Mouse (Mus musculus): ENCODE results near the gene Lemd1.
A peak's percentile ranks its signal among the peaks of the same experiment; 100 is the strongest.
"Not testable (repeated sequence)": the region's sequence is repeated elsewhere in the genome, so short reads cannot be mapped to it uniquely, and the experiment has no call there.

Lemd1 gene

DNA sequence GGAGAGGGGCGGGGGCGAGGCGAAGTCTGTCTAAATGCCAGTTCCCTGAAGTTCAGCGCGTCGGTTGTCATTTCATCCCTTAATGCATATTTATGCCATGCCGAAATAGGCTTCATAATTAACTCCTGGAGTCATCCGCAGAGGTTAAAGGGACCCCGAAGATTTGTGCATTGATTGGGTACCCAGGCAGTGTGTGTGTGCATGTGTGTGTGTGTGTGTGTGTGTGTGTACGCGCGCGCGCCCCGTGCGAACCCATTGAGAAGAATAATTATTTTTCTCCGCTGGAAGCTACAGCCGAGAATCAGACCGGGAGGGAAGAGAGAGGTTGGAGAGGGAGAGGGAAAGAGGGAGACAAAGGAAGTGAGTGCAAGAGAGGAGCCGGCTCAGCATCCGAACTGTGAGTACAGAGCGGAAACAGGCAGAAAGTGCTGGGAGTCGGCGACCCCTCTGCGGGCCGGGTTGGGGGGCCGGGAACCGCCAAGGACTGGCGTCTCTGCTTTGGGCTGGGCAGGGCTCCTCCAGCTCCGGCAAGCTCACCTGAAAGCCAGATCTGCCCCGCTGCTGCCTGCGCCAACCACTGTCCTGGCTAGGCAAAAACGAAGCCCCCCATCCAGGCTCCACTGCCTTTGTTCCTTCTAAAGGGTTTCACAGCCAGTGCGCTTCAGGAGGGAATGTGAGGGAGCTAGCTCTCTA is at the start of gene Lemd1, which contains the start of gene AC124108.1:
Gene Lemd1 (plus strand): TSS at position 339 of the 693 bp plus-strand sequence.
Gene AC124108.1 (plus strand): TSS at position 365 of the 693 bp plus-strand sequence.
- no peak for DNase-seq

DNA sequence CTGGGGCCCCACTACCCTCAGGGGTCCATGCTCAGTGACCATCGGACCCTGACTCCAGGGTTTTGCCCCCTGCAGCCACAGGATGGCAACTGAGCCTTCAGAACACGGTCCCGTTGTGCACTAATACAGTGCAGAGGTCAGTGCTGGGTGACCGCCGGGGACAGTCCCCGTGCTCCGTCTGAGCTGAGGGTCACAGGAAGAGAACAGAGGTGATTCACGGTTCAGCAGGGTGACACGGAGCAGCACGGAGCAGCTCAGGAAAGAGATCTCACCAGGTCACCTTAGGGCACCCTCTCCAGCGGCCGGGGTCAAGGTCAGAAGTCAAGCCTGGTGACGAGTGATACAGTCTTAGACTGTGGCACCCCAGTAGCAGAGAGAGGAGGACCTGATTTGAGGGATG is 49.5 kb upstream of the Lemd1 start:
- DNase-seq: no peak

DNA sequence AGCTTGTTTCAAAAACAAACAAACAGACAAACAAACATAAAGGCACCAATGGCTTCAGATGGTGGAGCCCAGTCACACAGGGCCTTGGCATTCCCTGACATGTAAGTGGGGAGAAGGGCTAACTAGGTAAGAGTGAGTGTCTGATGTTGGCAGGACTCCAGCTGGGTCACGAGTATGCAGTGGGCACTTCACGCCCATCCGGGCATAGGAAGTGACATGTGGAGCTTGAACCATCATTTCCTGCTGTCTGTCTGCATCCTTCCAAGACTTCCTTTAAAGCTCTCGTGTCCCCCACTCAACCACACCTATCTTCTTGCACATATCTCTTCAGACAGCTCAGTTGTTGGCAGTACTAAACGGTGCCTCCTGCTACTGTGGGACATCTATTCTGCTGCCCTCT is 48.2 kb upstream of the Lemd1 start:
- no peak for DNase-seq

DNA sequence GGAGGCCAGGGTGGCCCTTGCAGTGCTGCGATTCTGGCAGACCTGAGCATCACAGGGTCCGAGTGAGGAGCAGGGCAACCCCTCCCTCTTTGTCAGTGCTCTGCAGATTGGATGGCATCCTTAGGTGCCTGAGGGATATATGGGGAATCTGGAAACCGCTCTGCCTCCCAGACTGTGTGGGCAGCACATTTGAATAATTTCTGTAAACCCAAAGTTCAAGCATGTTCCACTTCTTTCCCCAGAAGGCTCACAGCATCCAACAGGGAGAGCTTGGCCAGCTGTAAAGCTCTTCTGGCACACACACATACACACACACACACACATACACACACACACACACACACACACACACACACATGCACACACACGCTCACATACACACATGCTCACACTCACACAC is 47.5 kb upstream of the Lemd1 start:
- DNase-seq: no peak

DNA sequence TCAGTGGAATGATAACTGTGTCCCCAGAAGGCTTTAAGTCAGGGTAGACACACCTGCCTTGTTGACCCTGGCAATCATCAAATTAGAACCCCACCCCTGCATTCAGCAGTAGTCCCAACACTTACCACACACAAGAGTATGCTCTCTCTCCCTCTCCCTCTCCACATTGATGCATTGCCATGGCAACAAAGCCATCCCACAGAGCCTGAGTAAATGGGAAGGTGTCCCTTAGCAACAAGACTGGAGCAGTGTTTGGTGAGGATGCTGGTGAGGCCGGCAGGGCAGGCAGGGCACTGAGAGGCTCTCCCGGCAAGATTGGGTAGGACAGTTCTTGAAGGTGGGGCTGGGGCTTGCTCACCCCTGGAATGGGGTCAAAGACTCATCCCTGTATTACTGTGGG is 47.0 kb upstream of the Lemd1 start:
- no peak for DNase-seq

DNA sequence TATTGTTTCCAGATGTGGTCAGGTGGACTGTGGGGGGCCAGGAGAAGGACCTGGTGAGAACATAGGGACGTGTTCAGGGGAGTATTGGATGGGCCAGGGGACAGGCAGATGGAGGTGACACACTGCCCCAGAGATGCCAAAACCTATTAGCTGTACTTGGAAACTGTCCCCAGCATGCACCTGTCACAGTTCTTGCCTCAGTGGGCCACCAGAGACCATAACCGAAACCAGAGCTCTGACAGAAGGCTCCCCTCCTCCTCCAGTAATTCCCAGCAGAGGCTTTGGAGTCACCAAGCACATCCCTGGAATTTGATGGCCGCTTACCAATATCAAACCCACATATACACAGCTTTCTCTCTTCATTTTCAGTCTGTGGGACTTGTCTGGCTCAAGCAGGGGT is 46.4 kb upstream of the Lemd1 start:
- DNase-seq: no peak

DNA sequence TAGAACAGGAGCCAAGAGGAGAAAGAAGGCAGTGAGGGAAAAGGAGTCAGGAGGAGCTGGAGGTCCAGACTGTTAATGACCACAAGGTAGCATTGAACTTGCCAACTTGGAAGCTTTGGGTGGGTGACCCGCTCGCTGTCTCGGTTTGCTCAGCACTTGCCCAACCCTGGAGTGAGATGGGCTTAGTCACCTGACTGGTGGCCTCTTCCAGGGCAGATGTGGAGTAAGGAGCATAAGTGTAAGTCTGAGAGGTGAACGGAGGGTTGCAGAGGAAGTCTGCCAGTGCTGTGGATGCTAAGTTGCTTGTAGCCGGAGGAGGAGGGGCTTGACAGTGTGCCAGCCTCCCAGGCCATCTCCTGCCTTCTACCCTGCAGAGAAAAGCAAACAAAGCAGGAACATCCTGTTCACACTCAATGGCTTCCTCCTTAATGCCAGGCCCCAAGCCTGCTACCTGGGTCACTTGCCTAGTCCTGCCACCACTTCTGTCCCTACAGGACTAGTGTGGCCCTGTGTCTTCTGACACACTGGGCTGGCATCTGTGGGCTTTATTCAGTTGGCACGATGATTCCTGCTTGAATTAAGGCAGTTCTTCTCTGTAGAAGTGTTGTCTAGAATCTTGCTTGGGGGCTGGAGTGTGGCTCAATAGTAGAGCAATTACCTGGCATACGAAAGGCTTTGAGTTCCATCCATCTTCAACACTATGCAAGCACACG is 45.1 kb upstream of the Lemd1 start:
- peak; percentile 58 for DNase-seq

DNA sequence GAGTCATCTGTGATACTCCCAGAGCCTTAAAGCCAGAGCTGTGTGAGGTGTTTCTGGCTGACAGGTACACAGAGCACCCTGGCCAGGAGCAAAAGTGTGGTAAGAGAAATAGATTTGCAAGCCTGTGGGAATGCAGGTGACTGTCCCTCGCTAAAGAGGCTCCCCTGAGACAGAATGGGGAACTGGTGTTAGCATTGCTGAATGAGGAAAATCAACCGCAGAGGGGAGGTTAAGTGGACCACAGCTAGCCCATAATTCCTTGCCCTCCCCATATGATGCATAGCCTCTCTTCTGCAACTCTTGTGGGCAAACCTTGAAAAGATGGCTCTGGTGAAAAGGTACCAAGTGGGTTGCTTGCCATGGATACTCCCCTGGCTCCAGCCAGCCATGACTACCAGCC is 41.8 kb upstream of the Lemd1 start:
- DNase-seq: no peak

DNA sequence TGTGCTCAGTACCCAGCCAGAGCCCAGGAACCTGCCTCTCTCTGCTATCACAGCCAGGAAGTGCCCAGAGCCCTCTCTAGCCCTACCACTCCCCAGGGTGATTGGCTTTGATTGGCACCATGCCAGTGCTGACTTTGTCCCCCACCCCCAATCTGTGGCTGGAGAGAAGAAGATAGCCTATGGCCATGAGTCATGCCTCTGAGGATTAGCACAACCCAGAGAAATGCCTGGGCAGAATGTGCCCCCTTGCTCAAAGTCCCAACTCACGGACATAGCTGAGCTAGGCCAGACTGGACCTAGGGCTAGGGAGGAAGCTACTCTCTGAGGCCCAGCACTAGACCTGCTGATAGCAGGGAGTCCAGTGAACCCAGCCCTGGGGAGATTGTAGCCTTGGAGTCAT is 41.1 kb upstream of the Lemd1 start:
- DNase-seq: peak; percentile 34

DNA sequence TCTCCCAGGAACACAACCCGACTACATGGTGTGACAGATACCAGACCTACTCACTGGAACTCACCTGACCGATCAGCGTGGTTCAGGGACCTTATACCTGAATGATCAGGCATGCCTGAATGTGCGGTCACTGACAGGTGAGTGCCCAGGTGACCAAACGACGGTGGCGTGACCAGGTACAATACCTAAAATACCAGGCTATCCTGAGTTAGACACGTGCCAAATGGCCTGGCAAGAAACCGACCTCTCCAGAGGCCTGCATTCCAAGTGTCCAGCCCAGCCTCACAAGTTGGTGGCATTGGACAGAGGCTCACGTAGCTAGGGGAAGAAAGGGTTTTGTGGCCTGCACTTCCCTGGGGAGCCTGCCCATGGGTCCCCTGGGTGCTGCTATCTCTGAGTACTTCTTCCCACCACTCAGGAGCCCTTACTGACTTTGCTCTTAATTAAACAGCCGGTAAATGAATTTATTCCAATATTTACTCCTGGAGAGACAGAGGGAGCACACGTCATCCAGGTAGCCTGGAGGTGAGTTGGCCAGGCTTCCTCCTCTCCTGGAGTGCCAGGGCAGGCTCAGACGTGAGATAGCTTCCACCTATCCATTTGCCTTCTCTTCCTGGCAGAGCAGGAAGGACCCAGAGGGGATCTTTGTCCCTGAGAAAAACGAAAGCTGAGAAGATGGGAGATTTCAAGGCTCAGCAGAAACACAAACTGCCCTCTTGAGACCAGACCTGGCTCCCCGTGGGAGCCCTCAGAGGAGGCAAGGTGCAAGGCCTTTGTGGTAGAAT is 40.2 kb upstream of the Lemd1 start:
- peak; percentile 84 for DNase-seq

DNA sequence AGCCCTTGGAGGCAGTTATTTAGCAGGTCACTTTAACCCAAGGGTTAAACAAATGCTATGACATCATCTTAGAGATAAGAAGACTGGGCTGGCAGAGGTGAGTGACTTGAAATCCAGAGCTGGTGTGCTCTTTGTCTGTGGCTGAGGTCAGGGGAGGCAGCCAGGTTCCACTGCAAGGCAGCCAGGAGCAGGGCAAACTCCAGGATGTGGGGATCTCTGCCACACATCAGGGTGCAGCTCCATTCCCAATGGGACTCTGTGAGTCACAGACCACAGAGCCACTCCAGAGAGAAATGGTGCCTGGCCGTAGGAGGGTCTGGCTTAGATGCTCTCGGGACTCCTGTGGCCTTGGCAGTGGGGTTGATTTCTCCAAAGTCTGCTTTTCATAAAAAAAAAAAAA is 39.3 kb upstream of the Lemd1 start:
- DNase-seq: no peak

DNA sequence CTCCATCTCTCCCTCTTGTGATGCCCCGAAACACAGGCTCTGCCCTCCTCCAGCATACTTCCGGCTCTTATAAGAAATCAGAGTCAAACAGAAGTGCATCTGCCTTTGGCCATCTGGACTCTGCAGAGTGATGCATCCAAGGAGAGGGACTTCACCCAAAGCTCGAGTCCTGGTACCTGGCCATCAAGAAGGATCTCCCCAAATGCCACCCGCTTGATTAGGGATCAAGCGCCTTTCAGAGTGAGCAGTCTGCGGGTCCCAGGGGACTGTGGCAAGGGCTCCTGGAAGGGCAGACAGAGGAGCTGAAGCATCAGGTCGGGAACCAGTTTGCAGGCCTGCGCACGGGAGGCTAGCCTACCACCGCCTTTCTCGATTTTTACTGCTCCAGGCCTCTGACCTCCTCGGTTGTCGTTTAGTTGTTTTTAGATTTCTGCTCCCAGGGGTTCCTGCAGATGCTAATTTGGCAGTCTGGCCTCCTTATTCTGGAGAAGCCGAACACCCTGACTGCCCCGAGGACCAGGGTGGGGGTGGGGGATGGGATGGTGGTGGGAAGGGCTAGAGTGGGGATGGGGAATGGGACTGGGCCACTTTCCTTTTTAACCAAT is 38.0 kb upstream of the Lemd1 start:
- no peak for DNase-seq

DNA sequence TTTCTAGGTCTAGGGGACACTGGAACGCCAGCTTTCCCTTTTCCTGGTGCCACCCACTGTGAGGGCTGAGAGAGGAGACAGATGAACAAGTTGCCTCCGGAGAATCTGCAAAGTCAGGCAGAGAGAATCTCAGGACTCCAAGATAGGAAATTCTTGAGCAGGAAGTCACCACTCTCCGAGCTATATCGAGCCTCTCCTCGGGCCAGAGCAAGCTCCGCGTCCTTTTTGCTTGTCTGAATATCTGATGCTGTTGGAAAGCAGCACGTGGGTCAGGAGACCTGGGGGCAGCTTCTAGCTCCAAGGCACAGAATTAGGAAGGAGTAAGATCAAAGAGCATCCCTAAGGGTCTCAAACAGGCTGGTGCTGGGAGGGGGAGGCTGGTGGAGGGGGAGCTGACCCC is 37.5 kb upstream of the Lemd1 start:
- no peak for DNase-seq

DNA sequence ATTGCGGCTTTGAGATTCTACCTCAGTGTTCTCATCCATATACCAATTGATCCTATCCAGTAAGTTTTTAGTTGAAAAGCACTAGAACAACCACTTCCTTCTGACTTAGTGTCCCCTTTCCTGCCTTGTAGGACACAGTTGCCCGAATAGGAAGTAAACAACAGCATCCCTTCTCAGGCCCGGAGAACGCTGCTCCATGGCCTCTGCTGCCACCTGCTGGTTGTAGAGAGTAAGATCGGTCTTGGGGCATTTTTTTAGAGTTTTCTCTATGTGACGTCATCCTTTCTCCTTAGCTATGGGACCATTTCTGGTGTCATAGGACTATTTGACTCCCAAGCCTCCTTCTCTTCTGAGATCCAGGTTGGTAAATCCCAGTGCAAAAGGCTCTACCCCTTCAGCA is 35.5 kb upstream of the Lemd1 start:
- peak; percentile 89 for DNase-seq

DNA sequence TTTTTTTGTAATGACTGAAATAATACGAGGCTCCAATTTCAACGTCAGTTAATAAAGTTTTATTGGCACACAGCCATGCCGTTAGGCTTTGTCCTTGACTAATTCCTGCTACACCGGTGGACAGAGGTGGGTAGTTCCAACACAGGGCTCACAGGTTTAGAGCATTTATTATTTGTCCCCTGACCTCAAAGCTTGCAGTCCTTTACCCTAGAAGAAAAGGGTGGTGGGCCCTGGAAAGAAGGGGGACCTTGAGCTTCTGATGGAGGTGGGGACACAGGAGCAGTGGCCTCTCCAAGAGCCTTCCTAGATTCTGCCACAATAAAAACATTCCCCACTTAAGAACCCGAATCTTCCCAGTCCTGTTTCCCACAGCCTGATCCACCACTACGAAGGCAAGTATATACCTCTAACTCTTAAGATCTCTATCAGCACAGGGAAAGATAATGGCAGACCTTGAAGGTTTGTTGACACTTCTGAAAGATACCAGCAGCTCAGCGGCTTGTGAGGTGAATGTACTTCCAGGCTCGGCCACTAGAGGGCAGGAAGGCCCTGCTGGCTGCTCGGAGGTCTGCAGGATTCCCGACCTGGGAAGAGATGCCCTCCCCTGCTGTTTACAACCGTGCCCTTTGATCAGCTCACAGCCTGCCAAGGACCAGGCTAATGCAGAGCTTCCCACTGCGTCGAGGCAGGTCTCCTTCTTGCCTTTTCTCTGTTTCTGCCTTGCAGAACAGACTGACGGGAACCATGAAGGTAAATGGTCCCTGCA is 34.0 kb upstream of the Lemd1 start:
- peak; percentile 90 for DNase-seq

DNA sequence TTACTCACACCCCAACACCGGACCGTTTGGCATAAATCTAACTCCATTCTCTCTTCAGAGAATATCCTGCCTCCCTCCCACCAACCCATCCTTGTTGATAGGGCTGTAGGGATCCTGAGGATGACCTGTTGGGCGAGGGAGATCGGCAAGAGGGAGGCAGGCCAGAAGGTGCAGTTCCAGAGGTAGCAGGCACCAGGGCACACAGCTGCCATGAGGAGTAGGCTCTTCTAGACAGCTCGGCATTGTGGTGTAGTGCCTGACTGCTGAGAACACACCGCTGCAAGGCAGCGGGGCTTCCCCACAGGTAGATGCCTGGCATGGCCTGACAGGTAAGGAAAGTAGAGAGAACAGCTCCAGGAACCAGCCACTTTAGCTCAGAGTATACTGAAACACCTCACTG is 33.4 kb upstream of the Lemd1 start:
- DNase-seq: no peak

DNA sequence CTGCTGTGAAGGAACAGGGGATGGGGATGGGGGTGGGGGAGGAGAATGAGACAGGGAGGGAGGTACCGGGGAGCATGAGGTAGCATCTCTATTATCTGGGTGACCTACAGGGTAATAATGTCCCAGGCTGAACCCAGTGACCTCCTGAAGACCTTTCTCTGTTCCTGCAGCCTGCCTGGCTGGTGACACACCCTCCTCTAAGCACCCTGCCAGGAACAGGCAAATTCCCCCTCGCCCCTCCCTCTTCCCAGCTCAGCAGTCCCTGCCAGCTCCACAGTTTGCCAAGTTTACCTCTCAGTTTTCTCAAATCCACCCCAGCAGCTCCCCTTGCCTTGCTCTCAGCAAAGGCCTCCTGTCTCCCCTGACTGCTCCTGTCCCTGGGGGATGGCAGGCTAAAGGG is 32.5 kb upstream of the Lemd1 start:
- DNase-seq: peak; percentile 63

DNA sequence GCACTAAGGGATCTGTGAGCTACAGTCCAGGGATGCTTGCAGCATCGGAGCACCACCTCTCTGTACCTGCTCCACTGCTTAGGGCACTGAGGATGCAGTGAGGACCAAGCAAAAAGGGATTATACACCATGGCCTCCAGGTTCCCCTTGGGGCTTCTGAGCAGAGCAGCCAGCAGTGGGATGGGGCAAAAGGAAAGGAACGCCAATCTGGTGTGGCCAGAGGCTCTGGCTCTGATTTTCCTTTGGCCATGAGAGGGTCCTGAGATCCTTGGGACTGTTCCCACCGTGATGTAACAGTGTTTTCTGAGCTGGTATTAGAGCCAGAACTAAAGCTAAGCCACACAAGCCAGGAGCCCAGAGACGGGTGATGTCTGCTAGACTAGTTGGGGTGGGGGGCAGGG is 31.6 kb upstream of the Lemd1 start:
- DNase-seq: no peak

DNA sequence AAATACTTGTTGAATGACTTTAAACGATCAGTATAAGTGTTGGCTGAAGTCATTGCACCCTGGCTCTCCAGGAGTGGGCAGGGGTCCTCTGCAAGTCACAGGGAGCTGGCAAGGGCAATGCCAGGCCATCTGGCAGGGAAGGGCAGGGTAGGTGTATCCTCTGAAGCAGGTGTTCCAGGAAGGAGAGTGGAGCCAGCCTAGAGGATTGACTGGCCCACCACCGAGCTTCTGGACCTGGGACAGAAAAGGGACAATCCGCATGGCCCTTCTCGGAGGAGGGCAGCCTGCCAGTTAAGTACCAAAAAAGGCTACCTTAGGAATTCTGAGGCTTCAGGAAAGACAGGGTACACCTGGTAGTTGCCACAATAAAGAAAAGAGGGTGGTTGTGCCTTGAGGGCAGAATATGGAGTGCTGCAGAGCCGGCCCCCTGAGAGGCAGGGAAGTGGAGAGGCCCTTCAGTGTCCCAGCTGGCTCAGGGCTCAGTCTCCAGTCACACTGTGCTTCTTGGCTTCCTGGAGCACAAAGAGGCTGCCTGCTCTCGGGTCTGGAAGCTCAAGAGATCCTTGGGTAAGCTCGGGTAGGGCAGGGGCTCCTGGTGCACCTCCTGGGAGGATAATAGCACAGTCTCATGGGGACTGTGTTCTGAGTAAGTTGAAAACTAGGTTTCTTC is 29.9 kb upstream of the Lemd1 start:
- DNase-seq: peak; percentile 39

DNA sequence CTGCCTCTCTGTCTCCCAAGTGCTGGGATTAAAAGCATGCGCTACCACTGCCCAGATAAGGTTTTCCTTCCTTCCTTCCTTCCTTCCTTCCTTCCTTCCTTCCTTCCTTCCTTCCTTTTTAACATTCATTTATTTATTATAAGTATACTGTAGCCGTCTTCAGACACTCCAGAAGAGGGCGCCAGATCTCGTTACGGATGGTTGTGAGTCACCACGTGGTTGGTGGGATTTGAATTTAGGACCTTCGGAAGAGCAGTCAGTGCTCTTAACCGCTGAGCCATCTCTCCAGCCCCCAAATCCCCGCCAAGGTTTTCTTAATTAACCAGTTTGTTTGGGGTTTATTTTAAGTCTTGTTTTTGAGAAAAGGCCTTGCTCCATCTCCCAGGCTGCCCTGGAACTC is 28.6 kb upstream of the Lemd1 start:
- DNase-seq: not testable (repeated sequence)

DNA sequence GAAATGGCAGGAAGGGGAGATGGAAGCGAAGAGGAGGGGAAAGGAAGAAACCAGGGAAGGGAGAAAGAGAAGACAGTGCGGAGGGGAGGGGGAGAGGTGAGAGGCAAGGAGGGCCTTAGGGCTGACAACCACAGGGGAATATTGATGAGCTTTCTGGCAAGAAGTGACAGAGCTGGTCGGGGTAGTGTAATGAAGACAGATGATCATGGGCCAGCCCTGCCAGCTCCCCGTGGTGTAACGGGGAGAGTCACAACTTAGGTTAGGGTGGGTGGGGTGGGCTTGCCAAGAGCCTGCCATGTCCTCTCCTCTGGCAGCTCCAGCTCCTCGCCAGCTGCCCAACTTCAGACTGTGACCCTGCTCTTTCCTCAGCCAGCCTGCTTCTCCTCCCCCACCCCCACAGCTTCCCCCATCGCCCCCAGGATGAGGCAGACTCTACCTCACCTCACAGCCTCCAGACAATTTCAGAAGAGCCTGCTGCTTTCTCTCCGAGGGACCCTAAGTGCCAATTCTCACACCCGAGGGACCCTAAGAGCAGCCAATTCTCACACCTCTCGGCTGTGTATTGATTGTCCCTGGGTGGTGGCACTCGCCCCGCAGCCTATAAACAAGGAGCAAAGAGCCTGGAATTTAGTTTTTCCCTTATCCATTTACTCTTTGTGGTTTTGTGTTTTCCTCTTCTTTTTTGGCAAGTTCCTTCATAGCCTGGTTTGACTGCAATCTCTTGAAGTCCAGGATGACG is 26.3 kb upstream of the Lemd1 start:
- DNase-seq: no peak

All from lung, postnatal 36 days (tissue).